Mouse (Mus musculus) small intestine, adult 2 months (tissue): ENCODE measurements around the gene Elmo1.

Experiments
- CTCF ChIP-seq: fragments of 200-500 bp; IDR thresholded peaks from 2 replicates; pipeline ENCODE4 v1.5.1; 2012; ENCODE audit warnings: low read depth, mild to moderate bottlenecking, control low read depth, inconsistent platforms, low read length, moderate library complexity, mixed read lengths; ENCODE audit not compliant: insufficient replicate concordance, insufficient read length; ENCODE audit errors: extremely low read depth
- POLR2A ChIP-seq: fragments of 200-500 bp; IDR thresholded peaks from 2 replicates; pipeline ENCODE4 v1.6.1; 2012; ENCODE audit warnings: low read depth, mild to moderate bottlenecking, control low read depth, inconsistent platforms, low read length, moderate library complexity

DNA sequence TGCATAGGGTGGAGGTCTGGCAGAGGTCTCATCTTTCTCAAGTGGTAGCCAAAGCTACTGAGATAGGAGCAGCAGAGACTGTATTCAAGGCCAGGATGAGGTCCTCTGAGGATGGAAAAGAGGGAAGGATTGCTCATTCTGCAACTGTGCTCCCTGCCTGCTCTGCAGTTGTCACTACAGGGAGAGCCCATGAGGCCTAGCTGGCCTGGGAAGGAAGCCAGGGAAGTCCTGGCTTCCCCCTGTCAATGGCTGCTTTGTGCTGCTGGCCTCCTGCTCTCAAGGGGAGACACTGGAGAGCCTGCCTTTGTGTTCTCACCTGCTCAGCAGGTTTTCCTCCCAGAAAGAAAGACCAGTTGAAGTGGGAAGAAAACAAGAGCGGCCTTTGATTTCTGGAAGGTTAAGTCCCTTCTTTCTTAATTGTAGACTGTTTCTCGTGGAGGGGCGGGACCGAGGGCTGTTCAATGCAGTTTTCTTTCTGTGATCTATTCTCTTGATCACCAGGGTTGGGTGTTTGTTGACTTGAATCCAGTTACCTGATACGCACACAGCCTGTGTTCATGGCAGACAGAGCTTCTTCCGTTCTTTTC is 91.9 kb downstream of the Elmo1 start:
- no peak for TF ChIP-seq POLR2A
- no peak for TF ChIP-seq CTCF
